Mouse (Mus musculus) forebrain, embryonic 13.5 days (tissue): Measurements from ENCODE around the gene Trim33. TPM values are rescaled to one million over a fixed set of nuclear protein-coding genes. Genes with fewer than 3 reads are reported as not detected.

Experiments used
- ATAC-seq: fragments of 200-750 bp; cut with Nextera tagmentation; 2 replicates; pipeline ENCODE4 v1.8.0; 2017
- H3K27ac ChIP-seq: fragments of 300-500 bp; sonication (generic); 2 replicates; pipeline ENCODE4 v1.5.1; 2015; ENCODE audit warnings: inconsistent platforms, mild to moderate bottlenecking, moderate library complexity
- H3K27me3 ChIP-seq: fragments of 300-500 bp; sonication (generic); 2 replicates; pipeline ENCODE4 v1.6.1; 2015; ENCODE audit warnings: mild to moderate bottlenecking, inconsistent platforms
- H3K36me3 ChIP-seq: fragments of 300-500 bp; sonication (generic); 2 replicates; pipeline ENCODE4 v1.6.1; 2015; ENCODE audit warnings: mild to moderate bottlenecking, inconsistent platforms; ENCODE audit not compliant: poor library complexity, severe bottlenecking
- H3K4me1 ChIP-seq: fragments of 300-500 bp; sonication (generic); 2 replicates; pipeline ENCODE4 v1.6.1; 2015; ENCODE audit warnings: inconsistent platforms
- H3K4me2 ChIP-seq: fragments of 300-500 bp; sonication (generic); 2 replicates; pipeline ENCODE4 v1.6.1; 2015; ENCODE audit warnings: inconsistent platforms, mild to moderate bottlenecking, moderate library complexity
- H3K4me3 ChIP-seq: fragments of 300-500 bp; sonication (generic); 2 replicates; pipeline ENCODE4 v1.5.1; 2015; ENCODE audit warnings: mild to moderate bottlenecking, inconsistent platforms
- H3K9ac ChIP-seq: fragments of 300-500 bp; sonication (generic); 2 replicates; pipeline ENCODE4 v1.6.1; 2015; ENCODE audit warnings: mild to moderate bottlenecking, inconsistent platforms
- H3K9me3 ChIP-seq: fragments of 300-500 bp; sonication (generic); replicated peaks from 2 replicates; pipeline ENCODE4 v1.6.1; 2016; ENCODE audit warnings: inconsistent platforms
- WGBS: fragments of 180-500 bp; shearing (Covaris S2); methylation state at CpG from one replicate; pipeline ENCODE4 v1.1.7; 2015; 5-methylcytosine and 5-hydroxymethylcytosine counted together
- polyA plus RNA-seq: library from polyadenylated mRNA; unstranded; fragments of >200 nt; fragmentation: Nextera tagmentation; extraction: Ambion mirVana; gene quantifications from 2 replicates; pipeline ENCODE4 v1.2.1, GENCODE M21; 2015

Gene Trim33
- polyA plus RNA-seq, 1 experiment from 2014 or later: 33.0 TPM

- Histone ChIP-seq H3K4me1 (no peaks in the 10 kb centered on the region), H3K4me3 (no peak overlapping the region), H3K4me2 (no peak overlapping the region), H3K27ac (no peak overlapping the region), H3K9me3 (no peaks in the 10 kb centered on the region), H3K27me3 (no peaks in the 10 kb centered on the region), H3K36me3 (no peaks in the 10 kb centered on the region), H3K9ac (no peak overlapping the region)
- 78% methylated on average over 11 of the region's 11 CpGs for WGBS
- no peak for ATAC-seq
Observed at GRCm38 (mm10) chr3:103367176-103367970, 88.3 kb downstream of the Trim33 start.

- Histone ChIP-seq H3K36me3 (no peaks in the 10 kb centered on the region), H3K27ac (no peak overlapping the region), H3K27me3 (no peaks in the 10 kb centered on the region), H3K4me1 (no peaks in the 10 kb centered on the region), H3K9ac (no peak overlapping the region), H3K4me3 (no peak overlapping the region), H3K4me2 (no peak overlapping the region), H3K9me3 (no peaks in the 10 kb centered on the region)
- WGBS: 87% methylated on average over 3 of the region's 3 CpGs
- ATAC-seq: no peak
Observed at GRCm38 (mm10) chr3:103368731-103369130, 89.6 kb downstream of the Trim33 start.

GRCm38 (mm10) chr3:103374028-103374427 lies 94.9 kb downstream of the Trim33 start:
- Histone ChIP-seq H3K4me2 (no peak overlapping the region), H3K27me3 (no peaks in the 10 kb centered on the region), H3K36me3 (no peaks in the 10 kb centered on the region), H3K9me3 (no peaks in the 10 kb centered on the region), H3K27ac (no peak overlapping the region), H3K9ac (no peak overlapping the region), H3K4me1 (no peaks in the 10 kb centered on the region), H3K4me3 (no peak overlapping the region)
- peak; percentile 21; the same call in 1 of the 2 replicates for ATAC-seq
- 33% methylated on average over 8 of the region's 8 CpGs for WGBS

- Histone ChIP-seq H3K27ac (no peak overlapping the region), H3K4me3 (no peak overlapping the region), H3K4me2 (no peak overlapping the region), H3K4me1 (no peaks in the 10 kb centered on the region), H3K36me3 (no peaks in the 10 kb centered on the region), H3K27me3 (no peaks in the 10 kb centered on the region), H3K9me3 (no peaks in the 10 kb centered on the region), H3K9ac (no peak overlapping the region)
- no peak for ATAC-seq
- 73% methylated on average over 14 of the region's 14 CpGs for WGBS
Observed at GRCm38 (mm10) chr3:103375181-103375855, 96.2 kb downstream of the Trim33 start.

- no peaks in the 10 kb centered on the region for H3K27me3 ChIP-seq
Observed at GRCm38 (mm10) chr3:103378018-103378417, 98.9 kb downstream of the Trim33 start.

GRCm38 (mm10) chr3:103379371-103379770 lies 100.3 kb downstream of the Trim33 start:
- Histone ChIP-seq H3K4me3 (no peak overlapping the region), H3K4me1 (no peaks in the 10 kb centered on the region), H3K27ac (no peak overlapping the region), H3K9me3 (0 out of 2 replicates have a peak, but pooled peaks cover 3% of the 10 kb centered on the region), H3K4me2 (no peak overlapping the region), H3K27me3 (no peaks in the 10 kb centered on the region), H3K36me3 (no peaks in the 10 kb centered on the region), H3K9ac (no peak overlapping the region)
- WGBS: 54% methylated on average over 3 of the region's 3 CpGs
- ATAC-seq: no peak

More at GRCm38 (mm10) chr3:103378018-103378417, 98.9 kb downstream of the Trim33 start:
- Histone ChIP-seq H3K4me2 (no peak overlapping the region), H3K9ac (no peak overlapping the region), H3K4me1 (no peaks in the 10 kb centered on the region), H3K4me3 (no peak overlapping the region), H3K36me3 (no peaks in the 10 kb centered on the region), H3K9me3 (0 out of 2 replicates have a peak, but pooled peaks cover 3% of the 10 kb centered on the region), H3K27ac (no peak overlapping the region)
- no peak for ATAC-seq

- Histone ChIP-seq H3K4me3 (no peak overlapping the region), H3K9me3 (0 out of 2 replicates have a peak, but pooled peaks cover 3% of the 10 kb centered on the region), H3K36me3 (no peaks in the 10 kb centered on the region), H3K4me1 (no peaks in the 10 kb centered on the region), H3K27me3 (no peaks in the 10 kb centered on the region), H3K27ac (no peak overlapping the region), H3K4me2 (no peak overlapping the region), H3K9ac (no peak overlapping the region)
- 87% methylated on average over 8 of the region's 8 CpGs for WGBS
- ATAC-seq: no peak
Observed at GRCm38 (mm10) chr3:103380814-103381213, 101.7 kb downstream of the Trim33 start.

- H3K4me3 ChIP-seq: no peak overlapping the region
- no peak for ATAC-seq
- H3K27ac ChIP-seq: no peak overlapping the region
- no peak overlapping the region for H3K9ac ChIP-seq
- H3K4me1 ChIP-seq: no peaks in the 10 kb centered on the region
- 98% methylated on average over 6 of the region's 6 CpGs for WGBS
- H3K27me3 ChIP-seq: no peaks in the 10 kb centered on the region
- 0 out of 2 replicates have a peak, but pooled peaks cover 3% of the 10 kb centered on the region for H3K9me3 ChIP-seq
- no peak overlapping the region for H3K4me2 ChIP-seq
- no peaks in the 10 kb centered on the region for H3K36me3 ChIP-seq
Observed at GRCm38 (mm10) chr3:103381441-103381840, 102.3 kb downstream of the Trim33 start.

- 0 out of 2 replicates have a peak, but pooled peaks cover 3% of the 10 kb centered on the region for H3K9me3 ChIP-seq
- ATAC-seq: peak; percentile 79
- H3K4me1 ChIP-seq: no peaks in the 10 kb centered on the region
- 23% methylated on average over 17 of the region's 17 CpGs for WGBS
- H3K4me2 ChIP-seq: no peak overlapping the region
- H3K27ac ChIP-seq: no peak overlapping the region
- no peak overlapping the region for H3K4me3 ChIP-seq
- H3K27me3 ChIP-seq: no peaks in the 10 kb centered on the region
- no peaks in the 10 kb centered on the region for H3K36me3 ChIP-seq
- H3K9ac ChIP-seq: no peak overlapping the region
Observed at GRCm38 (mm10) chr3:103382872-103383567, 103.9 kb downstream of the Trim33 start.

- H3K27ac ChIP-seq: no peak overlapping the region
- ATAC-seq: no peak
- no peak overlapping the region for H3K9ac ChIP-seq
- H3K27me3 ChIP-seq: no peaks in the 10 kb centered on the region
- H3K4me2 ChIP-seq: no peak overlapping the region
- H3K36me3 ChIP-seq: no peaks in the 10 kb centered on the region
- 0 out of 2 replicates have a peak, but pooled peaks cover 3% of the 10 kb centered on the region for H3K9me3 ChIP-seq
- WGBS: 89% methylated on average over 7 of the region's 7 CpGs
- no peak overlapping the region for H3K4me3 ChIP-seq
- no peaks in the 10 kb centered on the region for H3K4me1 ChIP-seq
Observed at GRCm38 (mm10) chr3:103384486-103384885, 105.4 kb downstream of the Trim33 start.

GRCm38 (mm10) chr3:103384949-103385348 lies 105.9 kb downstream of the Trim33 start:
- Histone ChIP-seq H3K4me2 (no peak overlapping the region), H3K4me1 (no peaks in the 10 kb centered on the region), H3K27me3 (no peaks in the 10 kb centered on the region), H3K9ac (no peak overlapping the region), H3K27ac (no peak overlapping the region), H3K36me3 (no peaks in the 10 kb centered on the region), H3K9me3 (0 out of 2 replicates have a peak, but pooled peaks cover 3% of the 10 kb centered on the region), H3K4me3 (no peak overlapping the region)
- WGBS: 85% methylated on average over 5 of the region's 5 CpGs
- ATAC-seq: no peak
